In the genomic region with DNA sequence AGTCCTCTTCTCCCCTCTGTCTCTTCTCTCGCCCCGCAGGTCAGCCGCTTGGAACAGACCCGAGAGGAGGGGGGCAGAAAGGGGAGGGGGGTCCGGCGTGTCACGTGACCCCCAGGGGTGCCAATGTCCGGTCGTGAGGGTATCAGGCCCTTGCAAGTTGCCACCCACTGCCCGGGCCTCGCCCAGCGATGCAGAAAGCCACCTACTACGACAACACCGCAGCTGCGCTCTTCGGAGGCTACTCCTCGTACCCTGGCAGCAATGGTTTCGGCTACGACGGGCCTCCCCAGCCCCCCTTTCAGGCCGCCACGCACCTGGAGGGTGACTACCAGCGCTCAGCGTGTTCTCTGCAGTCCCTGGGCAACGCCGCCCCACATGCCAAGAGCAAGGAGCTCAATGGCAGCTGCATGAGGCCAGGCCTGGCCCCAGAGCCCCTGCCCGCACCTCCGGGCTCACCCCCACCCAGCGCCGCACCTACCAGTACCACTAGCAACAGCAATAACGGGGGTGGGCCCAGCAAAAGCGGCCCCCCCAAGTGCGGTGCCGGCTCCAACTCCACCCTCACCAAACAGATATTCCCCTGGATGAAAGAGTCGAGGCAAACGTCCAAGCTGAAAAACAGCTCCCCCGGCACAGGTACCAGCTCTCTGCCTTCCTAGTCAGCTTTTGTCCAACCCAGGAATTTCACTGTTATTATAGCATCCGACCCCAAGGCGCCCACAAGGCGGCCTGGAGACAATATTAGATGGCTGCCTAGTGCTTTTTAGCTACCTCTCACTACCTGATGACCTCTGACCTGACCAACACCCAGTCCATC, we compare ENCODE assay signal across 12 mouse cellular contexts. TPM values are rescaled to one million over a fixed set of nuclear protein-coding genes. Genes with fewer than 3 reads are reported as not detected.
DNase-seq lines count a peak whose midpoint lies in the region; ATAC-seq and TF ChIP-seq lines count a peak whose summit lies in the region.
"Had no signal": no experiment of that assay in that cellular context is flagged by ENCODE, and none has a peak within 500 bp of the region (broad histone marks: within the 10 kb centered on the region; RNA-seq: fewer than 3 reads in every experiment).

No protein-coding gene starts in this region.

- H3K27ac ChIP-seq in midbrain, embryonic 11.5 days (ENCODE audit: low read depth, low read length) = no peak overlapping the region
- no peak overlapping the region for H3K27ac ChIP-seq in midbrain, embryonic 10.5 days (replicated peaks)
- peak overlapping the region; percentile 90 for H3K27ac ChIP-seq in stomach, postnatal 0 days (replicated peaks)
- H3K27ac ChIP-seq in forebrain, embryonic 12.5 days = no peak overlapping the region
- H3K27ac ChIP-seq: midbrain, embryonic 12.5 days had no signal

- no peaks in the 10 kb centered on the region for H3K9me3 ChIP-seq in midbrain, embryonic 11.5 days (ENCODE audit: control insufficient read depth, low read length)
- H3K9me3 ChIP-seq in midbrain, embryonic 10.5 days (replicated peaks) = no peaks in the 10 kb centered on the region
- H3K9me3 ChIP-seq in stomach, postnatal 0 days (ENCODE audit: control insufficient read depth, low read length) = no peaks in the 10 kb centered on the region
- no peaks in the 10 kb centered on the region for H3K9me3 ChIP-seq in forebrain, embryonic 12.5 days
- H3K9me3 ChIP-seq: midbrain, embryonic 12.5 days had no signal

- H3K4me1 ChIP-seq in midbrain, embryonic 11.5 days (ENCODE audit: control insufficient read depth, insufficient read depth, low read length) = no peaks in the 10 kb centered on the region
- H3K4me1 ChIP-seq in midbrain, embryonic 10.5 days = peaks cover 19% of the 10 kb centered on the region
- peaks cover 2% of the 10 kb centered on the region; the same call in 1 of the 2 replicates for H3K4me1 ChIP-seq in stomach, postnatal 0 days (replicated peaks; ENCODE audit: control insufficient read depth, insufficient read depth)
- H3K4me1 ChIP-seq in forebrain, embryonic 12.5 days = peaks cover 3% of the 10 kb centered on the region

- WGBS in midbrain, embryonic 11.5 days = 1% methylated on average over 40 of the region's 40 CpGs
- 1% methylated on average over 40 of the region's 40 CpGs for WGBS in midbrain, embryonic 10.5 days
- WGBS in stomach, postnatal 0 days = 19% methylated on average over 33 of the region's 40 CpGs
- WGBS in forebrain, embryonic 12.5 days = 1% methylated on average over 38 of the region's 40 CpGs

- ATAC-seq in midbrain, embryonic 11.5 days (ENCODE audit: low FRiP score) = no peak
- no peak for ATAC-seq in stomach, postnatal 0 days (ENCODE audit: low FRiP score, low TSS enrichment)
- ATAC-seq in forebrain, embryonic 12.5 days (ENCODE audit: low FRiP score) = no peak
- no peak for ATAC-seq in megakaryocyte-erythroid progenitor cell, adult 5-6 weeks (replicated peaks; ENCODE audit: low FRiP score, low TSS enrichment, poor library complexity, severe bottlenecking)

- H3K9ac ChIP-seq in midbrain, embryonic 11.5 days (ENCODE audit: low read length) = no peak overlapping the region
- H3K9ac ChIP-seq in stomach, postnatal 0 days (ENCODE audit: low read length) = peak overlapping the region; percentile 82
- H3K9ac ChIP-seq in forebrain, embryonic 12.5 days = no peak overlapping the region
- H3K9ac ChIP-seq: midbrain, embryonic 12.5 days had no signal

- H3K4me3 ChIP-seq in midbrain, embryonic 11.5 days (ENCODE audit: low read depth, low read length) = no peak overlapping the region
- H3K4me3 ChIP-seq in midbrain, embryonic 10.5 days = no peak overlapping the region
- H3K4me3 ChIP-seq in stomach, postnatal 0 days (ENCODE audit: low read depth, low read length) = peak overlapping the region; percentile 17; the same call in 1 of the 2 replicates
- H3K4me3 ChIP-seq in forebrain, embryonic 12.5 days (replicated peaks) = no peak overlapping the region
- H3K4me3 ChIP-seq: midbrain, embryonic 12.5 days had no signal

- peaks cover 97% of the 10 kb centered on the region for H3K27me3 ChIP-seq in midbrain, embryonic 11.5 days (ENCODE audit: control insufficient read depth, insufficient read depth, low read length)
- H3K27me3 ChIP-seq in midbrain, embryonic 10.5 days (ENCODE audit: low read depth, poor library complexity, severe bottlenecking) = peaks cover 100% of the 10 kb centered on the region
- peaks cover 4% of the 10 kb centered on the region; the same call in 1 of the 2 replicates for H3K27me3 ChIP-seq in stomach, postnatal 0 days (ENCODE audit: control insufficient read depth, insufficient read depth, low read length)
- peaks cover 97% of the 10 kb centered on the region for H3K27me3 ChIP-seq in forebrain, embryonic 12.5 days

- TF ChIP-seq EP300 in stomach, postnatal 0 days (optimal IDR thresholded peaks at IDR 0.05) = no peak

- H3K36me3 ChIP-seq in midbrain, embryonic 11.5 days (ENCODE audit: control insufficient read depth, insufficient read depth, low read length) = no peaks in the 10 kb centered on the region
- H3K36me3 ChIP-seq in midbrain, embryonic 10.5 days = no peaks in the 10 kb centered on the region
- H3K36me3 ChIP-seq in stomach, postnatal 0 days (ENCODE audit: control insufficient read depth, insufficient read depth, low read length) = no peaks in the 10 kb centered on the region; the same call in 1 of the 2 replicates
- no peaks in the 10 kb centered on the region for H3K36me3 ChIP-seq in forebrain, embryonic 12.5 days (replicated peaks)
- H3K36me3 ChIP-seq: midbrain, embryonic 12.5 days had no signal

- TF ChIP-seq CTCF in stomach, postnatal 0 days (IDR thresholded peaks at IDR 0.05; ENCODE audit: low read depth) = no peak

- H3K4me2 ChIP-seq in midbrain, embryonic 11.5 days = no peak overlapping the region
- peak overlapping the region; percentile 71 for H3K4me2 ChIP-seq in stomach, postnatal 0 days (replicated peaks; ENCODE audit: low read depth)
- no peak overlapping the region for H3K4me2 ChIP-seq in forebrain, embryonic 12.5 days
- H3K4me2 ChIP-seq: midbrain, embryonic 12.5 days had no signal

- peak; percentile 40 to 57 for DNase-seq in adrenal gland, adult 18-20 months (ENCODE audit: low spot score in 2 of 2)
- DNase-seq in adrenal gland, postnatal 4 days (ENCODE audit: low spot score in 2 of 2) = no peak
- peak; percentile 93 for DNase-seq in midbrain, embryonic 11.5 days (ENCODE audit: low spot score, missing footprints)
- DNase-seq in midbrain, embryonic 10.5 days (ENCODE audit: low spot score) = no peak
- DNase-seq in kidney, postnatal 14 days = peak; percentile 74
- peak; percentile 26 for DNase-seq in stomach, postnatal 0 days (ENCODE audit: low spot score)
- DNase-seq: gastrocnemius, postnatal 14 days had no signal

RNA-seq across cellular contexts. Expression of a gene that starts 6.1 kb away (rescaled TPM):
- 10 to 100 TPM; 17.1 to 21.5 TPM for total RNA-seq in adrenal gland, adult 18-20 months (2021)
- 10 to 100 TPM; 21.0 to 26.0 TPM for total RNA-seq in adrenal gland, postnatal 4 days (2021)
- polyA plus RNA-seq in midbrain, embryonic 11.5 days (2014; fragmentation: Nextera tagmentation; extraction: Ambion mirVana) = not detected in 2 replicates
- 0.10 TPM in 1 of 2 replicates, not detected in the other for polyA plus RNA-seq in midbrain, embryonic 10.5 days (2016; fragmentation: Nextera tagmentation; extraction: Ambion mirVana)
- polyA plus RNA-seq in stomach, postnatal 0 days (2015; fragmentation: Nextera tagmentation; extraction: Ambion mirVana) = 12.2 and 13.4 TPM in 2 replicates
- 0.06 and 0.15 TPM in 2 replicates for polyA plus RNA-seq in forebrain, embryonic 12.5 days (2016; fragmentation: Nextera tagmentation; extraction: Ambion mirVana)
- total RNA-seq in megakaryocyte-erythroid progenitor cell, adult 5-6 weeks (2014; fragmentation: Nextera tagmentation) = 0.37 TPM in 1 of 2 replicates, not detected in the other
- 0.42 TPM in 1 of 2 replicates, not detected in the other for total RNA-seq in megakaryocyte-erythroid progenitor cell, adult 5-6 weeks (2017)
- total RNA-seq: common myeloid progenitor, adult 5-6 weeks; layer of hippocampus, postnatal 14 days had no signal

RNA-seq across cellular contexts. Expression of a gene that starts 21.1 kb away (rescaled TPM):
- 10 to 100 TPM; 17.2 to 20.7 TPM for total RNA-seq in adrenal gland, adult 18-20 months (2021)
- 10 to 100 TPM; 40.5 to 44.5 TPM for total RNA-seq in adrenal gland, postnatal 4 days (2021)
- polyA plus RNA-seq in midbrain, embryonic 11.5 days (2014; fragmentation: Nextera tagmentation; extraction: Ambion mirVana) = not detected in 2 replicates
- polyA plus RNA-seq in midbrain, embryonic 10.5 days (2016; fragmentation: Nextera tagmentation; extraction: Ambion mirVana) = not detected in 2 replicates
- polyA plus RNA-seq in stomach, postnatal 0 days (2015; fragmentation: Nextera tagmentation; extraction: Ambion mirVana) = 0.94 and 0.97 TPM in 2 replicates
- polyA plus RNA-seq in forebrain, embryonic 12.5 days (2016; fragmentation: Nextera tagmentation; extraction: Ambion mirVana) = not detected in 2 replicates
- total RNA-seq in megakaryocyte-erythroid progenitor cell, adult 5-6 weeks (2014; fragmentation: Nextera tagmentation) = 0.28 and 0.79 TPM in 2 replicates
- not detected in 2 replicates for total RNA-seq in megakaryocyte-erythroid progenitor cell, adult 5-6 weeks (2017)
- total RNA-seq: layer of hippocampus, postnatal 14 days had no signal
- polyA plus RNA-seq: midbrain, embryonic 12.5 days had no signal

RNA-seq across cellular contexts. Expression of a gene that starts 21.3 kb away (rescaled TPM):
- total RNA-seq in adrenal gland, adult 18-20 months (2021) = not detected
- total RNA-seq in adrenal gland, postnatal 4 days (2021) = not detected
- polyA plus RNA-seq in midbrain, embryonic 11.5 days (2014; fragmentation: Nextera tagmentation; extraction: Ambion mirVana) = not detected in 2 replicates
- polyA plus RNA-seq in midbrain, embryonic 10.5 days (2016; fragmentation: Nextera tagmentation; extraction: Ambion mirVana) = 0.15 TPM in 1 of 2 replicates, not detected in the other
- 0.06 TPM in 1 of 2 replicates, not detected in the other for polyA plus RNA-seq in stomach, postnatal 0 days (2015; fragmentation: Nextera tagmentation; extraction: Ambion mirVana)
- not detected in 2 replicates for polyA plus RNA-seq in forebrain, embryonic 12.5 days (2016; fragmentation: Nextera tagmentation; extraction: Ambion mirVana)
- total RNA-seq in megakaryocyte-erythroid progenitor cell, adult 5-6 weeks (2014; fragmentation: Nextera tagmentation) = not detected in 2 replicates
- total RNA-seq in megakaryocyte-erythroid progenitor cell, adult 5-6 weeks (2017) = not detected in 2 replicates
- total RNA-seq: common myeloid progenitor, adult 5-6 weeks; gastrocnemius, postnatal 14 days; layer of hippocampus, postnatal 14 days had no signal
- polyA plus RNA-seq: midbrain, embryonic 12.5 days had no signal

RNA-seq across cellular contexts. Expression of a gene that starts 26.2 kb away (rescaled TPM):
- total RNA-seq in adrenal gland, adult 18-20 months (2021) = 10 to 100 TPM; 16.3 to 22.1 TPM
- total RNA-seq in adrenal gland, postnatal 4 days (2021) = 10 to 100 TPM; 19.8 to 22.0 TPM
- polyA plus RNA-seq in midbrain, embryonic 11.5 days (2014; fragmentation: Nextera tagmentation; extraction: Ambion mirVana) = not detected in 2 replicates
- not detected in 2 replicates for polyA plus RNA-seq in midbrain, embryonic 10.5 days (2016; fragmentation: Nextera tagmentation; extraction: Ambion mirVana)
- 1.2 and 1.6 TPM in 2 replicates for polyA plus RNA-seq in stomach, postnatal 0 days (2015; fragmentation: Nextera tagmentation; extraction: Ambion mirVana)
- not detected in 2 replicates for polyA plus RNA-seq in forebrain, embryonic 12.5 days (2016; fragmentation: Nextera tagmentation; extraction: Ambion mirVana)
- 0.12 and 0.66 TPM in 2 replicates for total RNA-seq in megakaryocyte-erythroid progenitor cell, adult 5-6 weeks (2014; fragmentation: Nextera tagmentation)
- 0.70 and 1.9 TPM in 2 replicates for total RNA-seq in megakaryocyte-erythroid progenitor cell, adult 5-6 weeks (2017)
- total RNA-seq: layer of hippocampus, postnatal 14 days had no signal
- polyA plus RNA-seq: midbrain, embryonic 12.5 days had no signal

RNA-seq across cellular contexts. Expression of a gene that starts 41.1 kb away (rescaled TPM):
- total RNA-seq in adrenal gland, adult 18-20 months (2021) = 10 to 100 TPM; 11.6 to 27.3 TPM
- total RNA-seq in adrenal gland, postnatal 4 days (2021) = 10 to 100 TPM; 26.5 to 27.8 TPM
- polyA plus RNA-seq in midbrain, embryonic 11.5 days (2014; fragmentation: Nextera tagmentation; extraction: Ambion mirVana) = not detected in 2 replicates
- not detected in 2 replicates for polyA plus RNA-seq in midbrain, embryonic 10.5 days (2016; fragmentation: Nextera tagmentation; extraction: Ambion mirVana)
- 7.5 and 8.2 TPM in 2 replicates for polyA plus RNA-seq in stomach, postnatal 0 days (2015; fragmentation: Nextera tagmentation; extraction: Ambion mirVana)
- not detected in 2 replicates for polyA plus RNA-seq in forebrain, embryonic 12.5 days (2016; fragmentation: Nextera tagmentation; extraction: Ambion mirVana)
- not detected in 2 replicates for total RNA-seq in megakaryocyte-erythroid progenitor cell, adult 5-6 weeks (2014; fragmentation: Nextera tagmentation)
- total RNA-seq in megakaryocyte-erythroid progenitor cell, adult 5-6 weeks (2017) = not detected in 2 replicates
- total RNA-seq: common myeloid progenitor, adult 5-6 weeks; layer of hippocampus, postnatal 14 days had no signal
- polyA plus RNA-seq: midbrain, embryonic 12.5 days had no signal

Comparison
In these comparisons a context has a peak if more than half of its experiments do, and no peak if none do; other contexts are left out.
1. DNase-seq: peak in adrenal gland, adult 18-20 months (2 of 2), midbrain, embryonic 11.5 days (single experiment), kidney, postnatal 14 days (single experiment) and stomach, postnatal 0 days (single experiment); none in adrenal gland, postnatal 4 days (0 of 2) and midbrain, embryonic 10.5 days (single experiment).
2. RNA of a gene that starts 6.1 kb away (polyA plus RNA-seq): 12.2 to 13.4 TPM in stomach, postnatal 0 days; 0.06 to 0.15 TPM in forebrain, embryonic 12.5 days, 0.10 TPM in midbrain, embryonic 10.5 days and not detected in midbrain, embryonic 11.5 days; every median in the first group is over 10 times any median in the second.